Comparison of ENCODE assay signal across 17 mouse cellular contexts in genomic region chr7:58151713-58152112, GRCm38 (mm10).
"Had no signal": no experiment of that assay in that cellular context is flagged by ENCODE, and none has a peak within 500 bp of the region (broad histone marks: within the 10 kb centered on the region; RNA-seq: fewer than 3 reads in every experiment).

No protein-coding gene starts in this region.

- ATAC-seq: intestine, postnatal 0 days; lung, postnatal 0 days; midbrain, embryonic 16.5 days had no signal

- H3K4me1 ChIP-seq: limb, embryonic 10.5 days; liver, embryonic 15.5 days; megakaryocyte, embryonic 14.5 days; midbrain, embryonic 12.5 days had no signal

- H3K36me3 ChIP-seq: limb, embryonic 10.5 days; liver, embryonic 15.5 days; midbrain, embryonic 12.5 days had no signal

- H3K27me3 ChIP-seq: liver, embryonic 15.5 days; megakaryocyte, embryonic 14.5 days; midbrain, embryonic 12.5 days had no signal

- H3K4me3 ChIP-seq: left cerebral cortex, adult 2 months; limb, embryonic 10.5 days; liver, embryonic 15.5 days; megakaryocyte, embryonic 14.5 days; midbrain, embryonic 12.5 days had no signal

- H3K9ac ChIP-seq: liver, embryonic 15.5 days; midbrain, embryonic 12.5 days had no signal

- H3K27ac ChIP-seq: left cerebral cortex, adult 2 months; limb, embryonic 10.5 days; liver, embryonic 15.5 days; macrophage; midbrain, embryonic 12.5 days had no signal

- H3K9me3 ChIP-seq: limb, embryonic 10.5 days; liver, embryonic 15.5 days; midbrain, embryonic 12.5 days had no signal

- H3K4me2 ChIP-seq: liver, embryonic 11.5 days; liver, embryonic 15.5 days; midbrain, embryonic 12.5 days had no signal

- DNase-seq: kidney, adult 8-10 months; kidney, postnatal 25 days; lung, adult 2 months; retina, postnatal 1 day; right cerebral cortex, postnatal 4 days; spleen, adult 18-20 months; thymus, postnatal 36 days had no signal
